Comparison of ENCODE assay signal across 26 mouse cellular contexts in the genomic region with DNA sequence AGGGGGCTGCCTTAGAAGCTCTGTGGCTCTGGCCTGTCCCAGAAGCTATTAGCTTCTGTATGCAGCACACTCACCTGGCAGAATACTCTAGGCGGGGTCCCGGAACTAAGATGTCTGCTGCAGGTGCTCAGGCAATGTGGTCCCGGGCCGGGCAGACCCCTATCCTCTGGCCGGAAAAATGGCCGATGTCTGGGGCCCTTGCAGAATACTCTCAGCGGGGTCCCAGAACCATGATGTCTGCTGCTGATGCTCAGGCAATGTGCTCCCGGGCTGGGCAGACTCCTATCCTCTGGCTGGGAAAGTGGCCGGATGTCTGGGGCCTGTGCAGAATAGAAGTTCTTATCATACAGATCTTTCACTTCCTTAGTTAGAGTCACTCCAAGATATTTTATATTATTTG.
"Had no signal": no experiment of that assay in that cellular context is flagged by ENCODE, and none has a peak within 500 bp of the region (broad histone marks: within the 10 kb centered on the region; RNA-seq: fewer than 3 reads in every experiment).

No protein-coding gene starts in this region.

- H3K27me3 ChIP-seq: embryonic facial prominence, embryonic 12.5 days; embryonic facial prominence, embryonic 13.5 days; embryonic facial prominence, embryonic 15.5 days; forebrain, embryonic 12.5 days; forebrain, embryonic 13.5 days; forebrain, embryonic 15.5 days had no signal

- DNase-seq: cerebellum, adult 9-10 months; cerebellum, adult 9-11 months; cerebellum, postnatal 10 days; cerebellum, postnatal 14 days; cerebellum, postnatal 25 days; cerebellum, postnatal 36 days; embryo, embryonic 11 days; forebrain, postnatal 0 days; gastrocnemius, adult 2 months; gastrocnemius, postnatal 10 days; gastrocnemius, postnatal 14 days; gastrocnemius, postnatal 25 days; gastrocnemius, postnatal 36 days; heart, adult 2 months had no signal

- H3K4me3 ChIP-seq: embryonic facial prominence, embryonic 10.5 days; embryonic facial prominence, embryonic 12.5 days; embryonic facial prominence, embryonic 13.5 days; embryonic facial prominence, embryonic 15.5 days; erythroblast, embryonic 14.5 days; forebrain, embryonic 10.5 days; forebrain, embryonic 12.5 days; forebrain, embryonic 13.5 days; forebrain, embryonic 15.5 days; gastrocnemius, adult 2 months; heart, adult 2 months; heart, embryonic 10.5 days had no signal

- H3K9ac ChIP-seq: embryonic facial prominence, embryonic 12.5 days; embryonic facial prominence, embryonic 13.5 days; embryonic facial prominence, embryonic 15.5 days; forebrain, embryonic 12.5 days; forebrain, embryonic 13.5 days; forebrain, embryonic 15.5 days; forebrain, postnatal 0 days had no signal

- H3K9me3 ChIP-seq: embryonic facial prominence, embryonic 12.5 days; embryonic facial prominence, embryonic 13.5 days; embryonic facial prominence, embryonic 15.5 days; forebrain, embryonic 13.5 days; forebrain, embryonic 15.5 days had no signal

- H3K27ac ChIP-seq: embryonic facial prominence, embryonic 10.5 days; embryonic facial prominence, embryonic 12.5 days; embryonic facial prominence, embryonic 13.5 days; embryonic facial prominence, embryonic 15.5 days; forebrain, embryonic 10.5 days; forebrain, embryonic 12.5 days; forebrain, embryonic 13.5 days; forebrain, embryonic 15.5 days; gastrocnemius, adult 2 months; heart, adult 2 months; heart, embryonic 10.5 days had no signal

- H3K4me1 ChIP-seq: embryonic facial prominence, embryonic 10.5 days; embryonic facial prominence, embryonic 12.5 days; embryonic facial prominence, embryonic 13.5 days; embryonic facial prominence, embryonic 15.5 days; forebrain, embryonic 10.5 days; forebrain, embryonic 12.5 days; forebrain, embryonic 13.5 days; forebrain, embryonic 15.5 days; heart, embryonic 10.5 days had no signal

- ATAC-seq: forebrain, embryonic 13.5 days; forebrain, embryonic 14.5 days; forebrain, embryonic 15.5 days; forebrain, embryonic 16.5 days; forebrain, postnatal 0 days had no signal

- H3K36me3 ChIP-seq: embryonic facial prominence, embryonic 10.5 days; embryonic facial prominence, embryonic 12.5 days; embryonic facial prominence, embryonic 13.5 days; embryonic facial prominence, embryonic 15.5 days; forebrain, embryonic 10.5 days; forebrain, embryonic 12.5 days; forebrain, embryonic 15.5 days; heart, embryonic 10.5 days had no signal
